Mouse (Mus musculus) kidney, embryonic 16.5 days (tissue): ENCODE data around the gene Rhoh. TPM values are rescaled to one million over a fixed set of nuclear protein-coding genes. Genes with fewer than 3 reads are reported as not detected.
A peak's percentile ranks its signal among the peaks of the same experiment; 100 is the strongest.

Experiments used
- ATAC-seq: fragments of 200-750 bp; cut with Nextera tagmentation; 2 replicates; pipeline ENCODE4 v1.8.0; 2017; ENCODE audit warnings: moderate TSS enrichment; ENCODE audit not compliant: low FRiP score, low TSS enrichment
- H3K27ac ChIP-seq: fragments of 300-500 bp; sonication (generic); 2 replicates; pipeline ENCODE4 v1.5.1; 2014; ENCODE audit warnings: low read length
- H3K27me3 ChIP-seq: fragments of 300-500 bp; sonication (generic); 2 replicates; pipeline ENCODE4 v1.6.1; 2014; ENCODE audit warnings: low read length, control low read depth, mixed read lengths; ENCODE audit not compliant: insufficient read depth
- H3K36me3 ChIP-seq: fragments of 300-500 bp; sonication (generic); 2 replicates; pipeline ENCODE4 v1.6.1; 2014; ENCODE audit warnings: low read length, control low read depth, mixed read lengths; ENCODE audit not compliant: insufficient read depth
- H3K4me1 ChIP-seq: fragments of 300-500 bp; sonication (generic); 2 replicates; pipeline ENCODE4 v1.6.1; 2014; ENCODE audit warnings: low read length, control low read depth, mixed read lengths; ENCODE audit not compliant: insufficient read depth
- H3K4me2 ChIP-seq: fragments of 300-500 bp; sonication (generic); replicated peaks from 2 replicates; pipeline ENCODE4 v1.6.1; 2014; ENCODE audit warnings: low read depth, low read length
- H3K4me3 ChIP-seq: fragments of 300-500 bp; sonication (generic); 2 replicates; pipeline ENCODE4 v1.5.1; 2014; ENCODE audit warnings: mild to moderate bottlenecking, low read length
- H3K9ac ChIP-seq: fragments of 300-500 bp; sonication (generic); replicated peaks from 2 replicates; pipeline ENCODE4 v1.6.1; 2014; ENCODE audit warnings: low read length
- H3K9me3 ChIP-seq: fragments of 300-500 bp; sonication (generic); 2 replicates; pipeline ENCODE4 v1.6.1; 2016; ENCODE audit warnings: low read length, control low read depth
- WGBS: fragments of 180-500 bp; shearing (Covaris S2); extraction: QIAGEN DNeasy Blood & Tissue Kit; methylation state at CpG from one replicate; pipeline ENCODE4 v1.1.7; 2014; 5-methylcytosine and 5-hydroxymethylcytosine counted together
- polyA plus RNA-seq: library from polyadenylated mRNA; unstranded; fragments of >200 nt; fragmentation: Nextera tagmentation; extraction: Ambion mirVana; gene quantifications from 2 replicates; pipeline ENCODE4 v1.2.1, GENCODE M21; 2015

Gene Rhoh
- polyA plus RNA-seq, 1 experiment from 2014 or later: 0.84 TPM

DNA sequence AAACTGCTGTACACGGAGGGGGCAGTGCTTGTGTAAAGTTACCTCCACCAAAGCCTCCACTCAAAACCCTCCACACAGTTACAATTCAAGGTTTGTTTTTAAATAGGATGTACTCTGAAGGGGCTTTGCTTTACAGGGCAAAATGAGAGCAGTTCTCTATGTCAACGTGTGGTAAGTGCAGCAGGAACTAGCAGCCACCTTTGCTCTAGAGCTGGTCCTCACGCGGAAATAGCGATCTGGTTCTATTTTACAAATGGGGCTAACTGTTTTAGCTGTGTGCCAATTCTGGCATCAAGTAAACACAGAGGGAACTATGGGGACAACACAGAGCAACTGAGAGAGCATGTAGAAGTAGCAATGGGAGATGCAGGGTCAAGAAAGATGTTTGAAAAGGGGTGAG lies 27.1 kb downstream of the Rhoh start:
- WGBS: 91% methylated on average over 5 of the region's 5 CpGs
- Histone ChIP-seq H3K4me3 (no peak overlapping the region), H3K27me3 (no peaks in the 10 kb centered on the region), H3K4me2 (no peak overlapping the region), H3K9ac (no peak overlapping the region), H3K36me3 (no peaks in the 10 kb centered on the region), H3K4me1 (no peaks in the 10 kb centered on the region), H3K27ac (no peak overlapping the region), H3K9me3 (no peaks in the 10 kb centered on the region)
- ATAC-seq: no peak

DNA sequence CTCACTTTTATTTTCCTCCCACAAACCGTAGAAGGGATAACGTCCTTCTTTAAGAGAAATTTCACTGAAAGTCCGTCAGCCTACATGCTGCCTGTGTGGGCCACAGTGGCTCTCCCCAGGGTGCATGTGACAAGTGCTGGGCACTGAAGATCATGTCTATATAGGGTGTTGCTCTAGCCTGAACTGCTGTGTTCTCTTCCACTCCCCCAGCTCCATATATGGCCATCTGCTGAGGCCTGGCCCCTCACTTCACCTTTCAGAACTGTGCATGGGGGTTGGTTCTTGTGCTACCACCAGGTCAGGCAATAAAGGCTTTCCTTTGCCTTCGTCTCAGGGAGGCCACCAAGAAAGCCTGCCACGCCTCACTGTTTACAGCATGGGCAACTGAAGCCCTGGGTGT lies 28.0 kb downstream of the Rhoh start:
- Histone ChIP-seq H3K4me2 (no peak overlapping the region), H3K9me3 (no peaks in the 10 kb centered on the region), H3K9ac (no peak overlapping the region), H3K36me3 (no peaks in the 10 kb centered on the region), H3K4me1 (no peaks in the 10 kb centered on the region), H3K4me3 (no peak overlapping the region), H3K27ac (no peak overlapping the region), H3K27me3 (no peaks in the 10 kb centered on the region)
- WGBS: 50% methylated on average over 5 of the region's 5 CpGs
- 0 out of 2 replicates have a peak, but pooled peaks have one; percentile 27 for ATAC-seq

DNA sequence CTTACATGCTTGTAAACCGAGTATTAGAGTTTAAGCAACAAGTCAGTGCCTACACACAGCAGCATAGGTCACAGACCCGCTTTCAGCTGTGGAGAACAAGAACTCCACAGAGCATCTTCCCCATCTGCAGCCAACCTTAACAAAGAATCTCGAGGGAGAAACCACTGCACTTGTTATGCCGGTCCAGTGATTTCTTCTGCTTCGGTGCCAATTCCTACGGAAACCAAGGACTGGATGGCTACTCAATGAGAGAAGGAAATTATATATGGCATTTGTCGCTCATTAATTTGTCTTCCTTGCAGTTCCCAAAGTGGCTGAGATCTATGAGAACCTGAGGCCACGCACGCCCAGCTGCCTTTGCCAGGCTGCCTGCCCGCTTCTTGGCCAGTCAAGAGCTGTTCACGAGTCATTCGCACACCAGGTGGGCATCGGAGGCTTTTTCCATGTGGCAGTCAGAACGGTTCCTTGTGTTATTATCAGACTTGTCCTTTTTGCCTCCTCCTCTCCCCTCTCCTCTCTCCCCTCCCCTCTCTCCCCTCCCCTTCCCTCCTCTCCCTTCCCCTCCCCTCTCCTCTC lies 30.3 kb downstream of the Rhoh start:
- Histone ChIP-seq H3K27ac (no peak overlapping the region), H3K4me1 (no peaks in the 10 kb centered on the region), H3K4me3 (no peak overlapping the region), H3K9me3 (no peaks in the 10 kb centered on the region), H3K9ac (no peak overlapping the region), H3K27me3 (no peaks in the 10 kb centered on the region), H3K36me3 (no peaks in the 10 kb centered on the region), H3K4me2 (no peak overlapping the region)
- WGBS: 63% methylated on average over 14 of the region's 14 CpGs
- ATAC-seq: no peak

DNA sequence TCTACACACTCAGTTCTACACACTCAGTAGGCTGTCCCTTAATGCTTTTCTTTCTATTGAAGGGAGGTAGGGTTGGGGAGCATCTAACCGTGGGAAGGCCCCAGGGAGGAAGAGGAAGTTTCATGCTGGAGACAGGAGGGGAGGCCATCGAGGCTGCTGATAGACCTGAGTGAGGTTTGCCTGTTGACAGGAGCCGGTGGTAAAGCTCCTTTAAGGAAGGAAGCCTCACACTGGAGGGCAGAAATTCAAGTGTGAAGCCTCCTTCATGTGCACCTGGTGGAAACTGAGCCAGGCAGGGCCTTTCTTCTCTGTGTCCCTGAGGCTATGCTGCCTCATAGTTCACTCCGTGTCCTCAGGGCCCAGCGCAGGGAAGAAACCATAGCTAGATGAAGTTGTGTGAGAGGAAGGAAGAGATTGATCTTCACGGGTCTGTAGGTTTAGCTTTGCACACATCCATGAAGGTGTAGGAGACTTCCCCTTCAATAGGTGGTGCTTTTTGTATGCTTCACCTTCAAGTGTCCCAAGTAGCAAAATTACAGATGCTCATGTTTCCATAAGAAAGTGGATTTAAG lies 34.2 kb downstream of the Rhoh start:
- Histone ChIP-seq H3K36me3 (no peaks in the 10 kb centered on the region), H3K4me1 (no peaks in the 10 kb centered on the region), H3K27me3 (no peaks in the 10 kb centered on the region), H3K4me3 (no peak overlapping the region), H3K9ac (no peak overlapping the region), H3K9me3 (no peaks in the 10 kb centered on the region), H3K4me2 (no peak overlapping the region), H3K27ac (no peak overlapping the region)
- ATAC-seq: no peak
- WGBS: 66% methylated on average over 6 of the region's 6 CpGs

DNA sequence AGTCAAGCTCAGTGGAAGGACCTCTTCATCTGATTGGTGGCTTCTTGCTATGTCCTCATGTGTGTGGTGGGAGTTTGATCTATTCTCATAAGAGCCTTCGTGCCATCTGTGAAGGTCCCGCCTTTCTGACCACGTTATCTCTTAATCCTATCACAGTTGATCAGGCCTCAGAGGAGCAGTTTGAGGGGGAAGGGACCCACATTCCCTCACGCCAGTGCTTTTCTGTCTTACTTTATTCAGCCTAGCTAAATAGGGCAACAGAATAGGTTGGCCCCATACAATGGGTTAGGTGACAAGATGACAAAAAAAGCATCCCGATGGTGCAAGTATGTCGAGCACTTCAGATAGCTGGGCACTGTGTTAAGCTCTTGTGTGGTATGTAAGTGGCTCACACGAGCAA lies 34.8 kb downstream of the Rhoh start:
- Histone ChIP-seq H3K4me1 (no peaks in the 10 kb centered on the region), H3K9me3 (no peaks in the 10 kb centered on the region), H3K4me3 (no peak overlapping the region), H3K36me3 (no peaks in the 10 kb centered on the region), H3K4me2 (no peak overlapping the region), H3K27me3 (no peaks in the 10 kb centered on the region), H3K9ac (no peak overlapping the region), H3K27ac (no peak overlapping the region)
- WGBS: 87% methylated on average over 7 of the region's 7 CpGs
- ATAC-seq: no peak

DNA sequence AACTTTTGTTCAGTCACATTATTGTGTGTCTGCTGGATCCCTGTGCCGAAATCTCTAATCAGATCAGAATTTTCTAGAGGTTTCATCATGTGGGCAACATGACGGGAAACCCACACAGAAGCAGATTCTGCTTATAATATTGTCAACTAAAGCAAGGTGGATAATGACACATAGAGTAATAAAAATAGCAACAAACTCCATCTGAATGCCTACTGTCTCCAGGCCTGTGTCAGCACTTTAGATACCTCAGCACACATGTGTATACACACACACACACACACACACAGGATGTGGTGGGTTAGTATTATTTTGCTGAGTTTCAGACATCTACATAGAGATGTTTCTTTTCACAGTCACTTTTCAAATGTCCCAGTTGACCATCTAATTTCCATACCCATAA lies 36.7 kb downstream of the Rhoh start:
- no peaks in the 10 kb centered on the region for H3K27me3 ChIP-seq
- H3K9me3 ChIP-seq: peaks cover 1% of the 10 kb centered on the region; the same call in 1 of the 2 replicates
- H3K36me3 ChIP-seq: no peaks in the 10 kb centered on the region
- no peak overlapping the region for H3K27ac ChIP-seq
- H3K4me1 ChIP-seq: no peaks in the 10 kb centered on the region
- 91% methylated on average over 2 of the region's 2 CpGs for WGBS
- no peak overlapping the region for H3K4me3 ChIP-seq
- H3K9ac ChIP-seq: no peak overlapping the region
- ATAC-seq: no peak
- no peak overlapping the region for H3K4me2 ChIP-seq

DNA sequence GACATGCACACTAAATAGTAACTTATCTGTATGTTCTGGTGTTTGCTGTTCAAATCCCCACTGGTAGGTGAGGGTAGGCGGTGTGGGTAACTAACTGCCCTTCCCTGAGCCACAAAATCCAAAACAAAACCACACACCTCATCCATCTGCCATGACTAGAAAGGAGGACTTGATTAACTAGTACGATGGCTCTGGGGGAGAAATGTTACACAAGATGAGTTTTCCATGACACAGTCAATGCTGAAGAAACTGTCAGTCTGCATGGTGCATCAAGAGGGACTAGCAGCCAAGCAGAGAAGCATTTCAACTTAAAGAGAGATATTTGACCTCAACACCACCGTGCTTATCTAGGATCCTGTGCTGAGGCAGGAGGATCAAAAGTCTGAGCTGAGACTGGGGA lies 37.7 kb downstream of the Rhoh start:
- Histone ChIP-seq H3K9ac (no peak overlapping the region), H3K36me3 (no peaks in the 10 kb centered on the region), H3K27ac (no peak overlapping the region), H3K27me3 (no peaks in the 10 kb centered on the region), H3K9me3 (peaks cover 11% of the 10 kb centered on the region), H3K4me3 (no peak overlapping the region), H3K4me1 (no peaks in the 10 kb centered on the region), H3K4me2 (no peak overlapping the region)
- no peak for ATAC-seq
- WGBS: 80% methylated on average over 3 of the region's 3 CpGs

DNA sequence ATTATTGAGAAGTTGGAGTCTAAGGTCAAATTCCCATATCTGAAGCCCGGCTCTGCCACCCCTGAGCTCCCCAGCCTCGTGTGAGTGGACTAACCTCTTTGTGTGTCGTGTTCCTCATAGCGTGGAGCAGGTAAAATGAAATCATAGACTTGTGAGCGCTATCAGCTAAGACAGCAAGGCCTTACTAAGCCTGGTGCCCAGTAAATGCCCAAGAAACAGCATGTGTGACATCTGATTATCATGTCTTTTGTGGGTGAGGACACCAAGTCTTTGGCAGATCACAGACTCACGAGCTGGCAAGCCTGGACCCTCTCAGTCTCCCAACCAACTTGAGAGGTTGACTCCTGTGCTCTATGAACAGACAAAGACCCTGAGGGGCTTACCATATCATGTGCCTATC lies 39.1 kb downstream of the Rhoh start:
- H3K27me3 ChIP-seq: no peaks in the 10 kb centered on the region
- H3K9ac ChIP-seq: no peak overlapping the region
- H3K9me3 ChIP-seq: peaks cover 25% of the 10 kb centered on the region
- no peak overlapping the region for H3K4me2 ChIP-seq
- 89% methylated on average over 6 of the region's 6 CpGs for WGBS
- no peaks in the 10 kb centered on the region for H3K4me1 ChIP-seq
- H3K36me3 ChIP-seq: no peaks in the 10 kb centered on the region
- H3K4me3 ChIP-seq: no peak overlapping the region
- ATAC-seq: no peak
- H3K27ac ChIP-seq: no peak overlapping the region

DNA sequence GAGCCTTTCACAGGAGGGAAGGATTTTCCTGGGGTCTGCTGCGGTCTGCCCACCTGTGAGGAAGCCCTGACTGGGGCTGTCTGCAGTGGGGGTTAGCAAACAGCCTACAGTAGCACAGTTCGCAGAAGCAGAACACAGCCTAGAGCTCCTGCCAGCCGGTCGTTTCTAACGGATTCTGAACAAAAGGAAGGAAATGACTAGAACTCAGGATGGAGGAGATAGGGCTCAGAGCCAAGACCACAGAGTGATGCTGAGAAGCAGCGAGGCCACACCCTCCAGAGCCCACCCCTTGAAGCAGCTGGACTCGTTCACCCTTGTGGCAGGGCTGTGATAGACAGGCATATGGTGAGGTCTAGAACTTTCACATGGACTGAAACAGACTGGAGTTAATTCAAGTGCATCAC lies 39.9 kb downstream of the Rhoh start:
- peak; percentile 49; the same call in 1 of the 2 replicates for ATAC-seq

DNA sequence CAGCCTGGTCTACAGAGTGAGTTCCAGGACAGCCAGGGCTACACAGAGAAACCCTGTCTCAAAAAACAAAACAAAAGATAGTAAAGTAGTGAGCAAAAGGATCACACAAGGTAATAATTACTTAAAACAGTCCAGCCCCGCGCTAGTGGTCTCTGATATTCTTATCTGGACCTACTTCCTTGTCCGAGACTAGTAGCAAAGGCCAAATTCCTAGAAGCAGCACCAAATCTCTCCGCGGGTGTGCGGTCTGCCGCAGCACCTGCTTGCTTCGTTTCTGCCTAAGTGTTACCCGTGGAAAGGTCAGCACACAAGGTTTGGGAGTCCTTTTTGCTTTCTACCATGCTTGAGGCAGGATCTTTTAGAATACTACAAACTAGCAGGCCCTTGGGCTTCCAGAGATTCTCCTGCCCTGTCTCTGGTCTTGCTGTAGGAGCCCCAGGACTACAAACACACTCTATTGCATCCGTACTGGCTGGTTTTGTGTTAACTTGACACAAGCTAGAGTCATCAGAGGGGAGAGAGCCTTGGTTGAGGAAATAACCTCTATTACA lies 40.9 kb downstream of the Rhoh start:
- Histone ChIP-seq H3K27ac (no peak overlapping the region), H3K9ac (no peak overlapping the region), H3K4me3 (no peak overlapping the region), H3K27me3 (no peaks in the 10 kb centered on the region), H3K36me3 (no peaks in the 10 kb centered on the region), H3K9me3 (peaks cover 29% of the 10 kb centered on the region), H3K4me2 (no peak overlapping the region), H3K4me1 (no peaks in the 10 kb centered on the region)
- no peak for ATAC-seq
- WGBS: 95% methylated on average over 10 of the region's 10 CpGs

More for the DNA sequence above, 39.9 kb downstream of the Rhoh start:
- H3K9me3 ChIP-seq: peaks cover 29% of the 10 kb centered on the region
- 53% methylated on average over 7 of the region's 7 CpGs for WGBS
- no peak overlapping the region for H3K4me3 ChIP-seq
- no peak overlapping the region for H3K4me2 ChIP-seq
- H3K27me3 ChIP-seq: no peaks in the 10 kb centered on the region
- no peaks in the 10 kb centered on the region for H3K36me3 ChIP-seq
- H3K27ac ChIP-seq: no peak overlapping the region
- no peaks in the 10 kb centered on the region for H3K4me1 ChIP-seq
- no peak overlapping the region for H3K9ac ChIP-seq
